Mouse (Mus musculus): ENCODE results near the gene Zranb3. TPM values are rescaled to one million over a fixed set of nuclear protein-coding genes. Genes with fewer than 3 reads are reported as not detected.
"Not testable (repeated sequence)": the region's sequence is repeated elsewhere in the genome, so short reads cannot be mapped to it uniquely, and the experiment has no call there.

The Zranb3 gene
- total RNA-seq, 2 experiments from 2014 or later, result 7.9 to 9.7 TPM

GRCm38 (mm10) chr1:127993892-127994291 is 109.0 kb downstream of the Zranb3 start:
- no peak for DNase-seq (ENCODE audit: low spot score in 2 of 2)

- peak; percentile 20 to 39 for DNase-seq (ENCODE audit: low spot score in 2 of 2)
Measured at GRCm38 (mm10) chr1:127989876-127990731, 112.7 kb downstream of the Zranb3 start.

DNA sequence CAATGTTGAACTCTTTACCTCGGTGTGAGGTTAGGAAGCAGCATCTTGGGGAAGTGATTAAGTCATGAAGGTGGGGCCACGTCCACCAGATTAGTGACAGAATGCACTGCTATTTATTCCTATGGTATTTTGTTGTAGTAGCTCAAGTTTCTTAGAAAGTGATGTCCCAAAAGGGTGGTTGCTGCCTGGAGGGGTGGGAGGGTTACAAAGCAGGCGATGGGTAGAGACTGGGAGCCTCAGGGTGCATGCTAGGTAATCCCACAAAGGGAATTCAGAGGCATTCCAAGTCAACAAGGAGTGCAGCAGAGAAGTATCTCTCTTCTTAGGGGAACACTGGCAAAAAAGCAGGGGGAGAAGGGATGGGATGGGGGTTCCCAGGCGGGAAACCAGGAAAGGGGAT is 113.5 kb downstream of the Zranb3 start:
- no peak for DNase-seq (ENCODE audit: low spot score in 2 of 2)

- DNase-seq (ENCODE audit: low spot score in 2 of 2), result no peak
Measured at GRCm38 (mm10) chr1:127988246-127988645, 114.6 kb downstream of the Zranb3 start.

GRCm38 (mm10) chr1:127985391-127985790 is 117.5 kb downstream of the Zranb3 start:
- DNase-seq (ENCODE audit: low spot score in 2 of 2), result no peak

DNA sequence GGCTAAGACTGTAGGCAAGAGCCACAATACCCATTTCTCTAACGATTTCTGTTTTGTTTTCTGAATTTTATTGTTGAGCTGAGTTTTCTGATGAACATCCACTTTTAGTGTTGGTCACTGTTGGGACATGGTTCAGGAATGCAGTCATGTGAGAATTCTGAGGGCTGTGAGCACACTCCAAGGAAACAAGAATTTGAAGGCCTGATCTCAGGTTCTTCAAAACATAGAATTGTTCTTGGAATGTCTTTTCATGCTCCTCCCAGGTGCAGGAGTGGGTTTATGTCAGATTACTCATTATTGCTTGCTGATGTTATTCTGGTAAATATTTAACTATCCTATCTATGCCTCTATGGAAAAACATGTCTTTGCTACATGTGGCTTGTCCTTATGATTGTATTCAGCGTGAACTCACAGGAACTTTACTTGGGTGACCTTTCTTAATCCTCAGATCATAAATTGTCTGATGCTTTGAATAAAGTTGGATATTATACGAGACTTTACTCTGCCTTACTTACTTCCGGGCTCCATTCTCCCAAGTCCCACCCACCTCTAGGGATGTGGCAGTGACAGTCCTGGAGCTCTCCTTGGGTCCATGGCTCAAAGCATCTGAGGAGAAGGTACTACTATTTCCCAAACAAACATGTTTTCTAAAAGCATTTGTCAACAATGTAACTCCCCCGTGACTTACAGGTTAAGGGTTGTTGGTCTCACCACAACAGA is 119.4 kb downstream of the Zranb3 start:
- DNase-seq (ENCODE audit: low spot score in 2 of 2), result no peak

GRCm38 (mm10) chr1:127982268-127982667 is 120.6 kb downstream of the Zranb3 start:
- no peak for DNase-seq (ENCODE audit: low spot score in 2 of 2)

GRCm38 (mm10) chr1:127980911-127981559 is 121.8 kb downstream of the Zranb3 start:
- no peak for DNase-seq (ENCODE audit: low spot score in 2 of 2)

DNA sequence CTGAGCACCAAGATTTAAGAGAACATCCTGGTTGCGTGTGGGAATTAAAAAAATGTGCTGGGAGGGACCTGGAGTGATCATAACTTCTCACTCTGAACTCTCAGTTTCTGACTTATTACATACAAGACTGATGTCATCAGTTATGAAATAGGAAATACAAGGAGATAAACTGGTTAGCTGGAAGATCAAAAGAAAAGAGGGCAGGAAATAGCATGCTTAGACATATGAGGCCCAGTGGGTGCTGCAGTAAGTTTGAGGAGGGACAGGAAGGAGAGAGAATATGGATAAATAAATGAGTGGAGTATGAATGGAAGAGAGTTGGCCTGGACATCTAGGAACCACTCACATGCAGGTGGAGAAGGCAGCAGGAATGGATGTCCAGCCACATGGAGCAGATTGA is 124.7 kb downstream of the Zranb3 start:
- DNase-seq (ENCODE audit: low spot score in 2 of 2), result no peak

DNA sequence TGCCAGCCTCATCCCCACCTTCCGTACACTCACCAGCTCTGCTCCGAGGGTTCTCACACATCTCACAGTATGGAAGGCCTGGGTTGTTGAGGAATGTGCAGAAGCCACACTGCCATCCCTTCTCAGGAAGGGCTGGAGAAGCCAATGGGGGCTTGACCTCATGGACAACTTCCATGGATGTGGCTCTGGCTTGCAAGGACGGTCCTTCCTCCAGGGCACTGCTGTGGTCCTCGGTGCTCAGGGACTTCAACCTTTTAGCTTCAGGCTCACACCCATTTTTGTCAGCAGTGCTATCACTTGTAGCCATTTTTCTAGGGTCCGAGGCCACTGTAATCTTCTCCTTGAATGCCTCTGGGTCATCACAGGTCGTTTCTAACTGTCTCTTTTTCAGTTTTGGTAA is 126.7 kb downstream of the Zranb3 start:
- no peak for DNase-seq (ENCODE audit: low spot score in 2 of 2)

DNA sequence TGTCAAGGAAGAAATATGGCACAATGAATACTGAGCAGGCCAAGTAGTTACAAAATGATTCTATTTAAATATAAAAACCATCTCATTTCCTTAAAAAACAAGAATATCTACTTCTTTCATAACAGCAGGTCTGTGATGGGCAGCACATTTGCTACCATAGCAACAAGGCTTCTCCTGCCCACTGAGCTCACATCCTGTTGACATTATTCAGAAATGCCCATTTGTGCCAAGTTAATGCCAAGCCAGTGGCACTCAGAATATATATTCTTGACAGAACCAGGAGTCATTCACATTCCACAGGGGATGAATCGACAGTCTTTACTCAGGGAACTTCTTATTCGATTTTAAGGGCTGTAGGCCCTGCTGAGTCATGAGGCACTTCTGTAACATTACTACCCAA is 127.2 kb downstream of the Zranb3 start:
- peak in 1 of 2 experiments; percentile 40 for DNase-seq (ENCODE audit: low spot score in 2 of 2)

DNA sequence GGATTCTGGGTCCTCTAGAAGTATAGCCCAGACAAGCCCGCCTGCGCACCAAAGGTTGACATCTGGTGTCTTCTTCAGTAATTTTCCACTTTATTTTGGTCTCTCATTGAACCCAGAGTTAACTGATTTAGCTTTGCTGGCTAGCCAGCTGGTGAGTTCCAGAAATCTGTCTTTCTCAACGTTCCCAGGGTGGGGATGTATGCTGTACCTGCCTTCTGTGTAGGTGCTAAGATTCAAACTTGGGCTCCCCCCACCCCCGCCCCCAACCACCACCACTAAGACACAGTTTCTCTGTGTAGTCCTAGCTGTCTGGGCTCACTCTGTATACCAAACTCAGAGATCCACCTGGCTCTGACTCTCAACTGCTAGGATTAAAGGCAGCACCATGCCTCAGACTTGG is 128.8 kb downstream of the Zranb3 start:
- DNase-seq (ENCODE audit: low spot score in 2 of 2), result no peak

- DNase-seq (ENCODE audit: low spot score in 2 of 2), result no peak
Measured at GRCm38 (mm10) chr1:127970870-127971269, 132.0 kb downstream of the Zranb3 start.

DNA sequence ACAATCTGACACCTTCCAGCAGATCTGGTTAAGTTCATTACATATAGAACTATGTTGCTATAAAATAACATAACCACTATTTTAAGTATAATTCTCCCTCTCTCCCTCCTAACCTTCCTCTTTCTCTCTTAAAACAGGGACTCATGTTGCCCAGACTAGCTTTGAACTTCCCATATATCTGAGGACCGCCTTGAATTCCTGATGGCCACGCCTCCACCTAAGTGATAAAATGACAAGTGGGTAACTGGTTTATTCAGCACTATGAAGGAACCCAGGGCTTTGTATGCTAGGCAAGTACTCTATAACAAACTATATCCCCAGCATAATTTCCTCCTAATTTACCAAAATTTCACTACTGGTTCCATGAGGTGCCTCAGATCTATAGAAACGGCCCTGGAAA is 139.5 kb downstream of the Zranb3 start:
- no peak for DNase-seq (ENCODE audit: low spot score in 2 of 2)

GRCm38 (mm10) chr1:127961140-127961539 is 141.7 kb downstream of the Zranb3 start:
- DNase-seq (ENCODE audit: low spot score in 2 of 2), result no peak

- no peak for DNase-seq (ENCODE audit: low spot score in 2 of 2)
Measured at GRCm38 (mm10) chr1:127959312-127959718, 143.5 kb downstream of the Zranb3 start.

DNA sequence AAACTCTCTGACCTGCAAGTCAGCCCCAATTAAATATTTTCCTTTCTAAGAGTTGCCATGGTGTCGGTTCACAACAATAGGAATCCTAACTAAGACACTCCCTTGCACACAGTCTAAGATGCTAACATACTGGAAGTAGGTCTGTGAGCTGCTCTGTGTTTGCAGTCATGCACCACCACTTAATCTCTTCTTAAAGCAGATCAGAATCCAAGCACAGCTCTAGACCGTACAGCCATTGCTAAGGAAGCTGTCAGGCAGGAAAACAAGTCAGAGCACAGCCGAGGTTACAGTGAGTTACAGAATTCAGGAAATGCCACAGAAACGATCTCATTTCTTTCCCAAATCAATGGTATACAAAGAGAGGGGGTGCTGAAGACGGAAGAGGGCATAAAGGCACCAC is 144.0 kb downstream of the Zranb3 start:
- DNase-seq (ENCODE audit: low spot score in 2 of 2), result no peak

DNA sequence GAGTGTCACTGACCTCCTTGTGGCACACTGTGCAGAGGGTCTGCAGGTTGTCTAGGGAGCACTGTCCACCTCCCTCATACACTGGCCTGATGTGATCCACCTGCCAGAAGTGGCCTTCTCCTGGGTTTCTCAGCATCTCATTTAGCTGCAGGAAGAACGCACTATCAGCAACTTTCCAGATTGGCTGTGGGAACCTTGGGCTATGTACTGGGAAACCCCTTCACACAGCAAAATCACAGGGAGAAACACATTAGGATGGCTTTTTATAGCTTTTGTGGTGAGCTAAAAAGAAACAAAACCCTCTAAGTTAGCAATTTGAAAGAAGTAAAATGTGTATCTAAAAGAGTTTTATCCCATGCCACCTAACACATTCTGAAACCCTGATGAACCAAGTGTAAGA is 146.3 kb downstream of the Zranb3 start:
- no peak for DNase-seq (ENCODE audit: low spot score in 2 of 2)

DNA sequence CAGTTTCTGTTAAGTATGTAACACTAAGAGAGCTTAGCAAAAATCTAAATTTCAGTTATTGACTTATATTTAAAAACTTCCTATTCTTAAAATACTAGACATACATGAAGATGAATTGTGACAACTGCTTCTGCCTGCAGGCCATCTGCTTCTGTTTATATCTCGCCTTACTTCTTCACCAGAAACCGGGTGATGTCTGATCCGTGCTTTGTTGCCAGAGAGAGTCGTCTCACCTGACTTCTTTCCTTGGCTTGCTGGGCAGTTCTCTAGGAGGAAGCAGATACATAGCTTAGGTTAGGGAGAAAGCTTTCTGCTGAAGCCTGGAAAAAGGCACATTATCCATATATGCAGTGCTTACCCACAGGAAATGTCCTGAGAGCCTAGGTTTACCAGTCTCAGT is 148.0 kb downstream of the Zranb3 start:
- no peak for DNase-seq (ENCODE audit: low spot score in 2 of 2)

DNA sequence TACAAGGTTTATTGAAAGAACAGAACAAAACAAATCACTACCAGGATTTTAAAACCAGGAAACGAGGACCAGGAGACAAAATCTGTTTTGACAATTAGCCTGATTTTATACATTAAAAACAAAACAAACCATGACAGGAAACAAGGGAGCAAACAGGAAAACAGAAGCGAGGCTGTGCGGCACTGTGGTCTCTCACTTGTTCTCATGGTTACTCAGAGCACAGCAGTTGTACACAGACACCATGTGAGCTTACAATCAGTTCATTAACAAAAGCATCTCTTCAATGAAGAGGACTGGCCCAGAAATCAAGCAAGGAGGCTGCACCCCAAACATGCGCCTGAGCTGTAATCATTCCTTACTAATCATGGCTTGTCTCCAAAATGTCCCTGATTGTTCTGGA is 148.6 kb downstream of the Zranb3 start:
- not testable (repeated sequence) for DNase-seq (ENCODE audit: low spot score in 2 of 2)

- no peak for DNase-seq (ENCODE audit: low spot score in 2 of 2)
Measured at GRCm38 (mm10) chr1:127952276-127952675, 150.6 kb downstream of the Zranb3 start.

GRCm38 (mm10) chr1:127948748-127949147 is 154.1 kb downstream of the Zranb3 start:
- no peak for DNase-seq (ENCODE audit: low spot score in 2 of 2)
